Mouse (Mus musculus) intestine, postnatal 0 days (tissue): ENCODE measurements around the gene Pafah2. TPM values are rescaled to one million over a fixed set of nuclear protein-coding genes. Genes with fewer than 3 reads are reported as not detected.

Experiments
- ATAC-seq: fragments of 200-750 bp; cut with Nextera tagmentation; 2 replicates; pipeline ENCODE4 v1.8.0; 2017; ENCODE audit warnings: mild to moderate bottlenecking, moderate TSS enrichment, moderate library complexity
- H3K27ac ChIP-seq: fragments of 300-500 bp; sonication (generic); 2 replicates; pipeline ENCODE4 v1.5.1; 2014; ENCODE audit warnings: mild to moderate bottlenecking, low read depth, low read length, moderate library complexity
- H3K27me3 ChIP-seq: fragments of 300-500 bp; sonication (generic); replicated peaks from 2 replicates; pipeline ENCODE4 v1.6.1; 2014; ENCODE audit warnings: low read length, mixed read lengths; ENCODE audit not compliant: control insufficient read depth, insufficient read depth
- H3K36me3 ChIP-seq: fragments of 300-500 bp; sonication (generic); 2 replicates; pipeline ENCODE4 v1.6.1; 2014; ENCODE audit warnings: mild to moderate bottlenecking, moderate library complexity; ENCODE audit not compliant: control insufficient read depth, insufficient read depth
- H3K4me1 ChIP-seq: fragments of 300-500 bp; sonication (generic); replicated peaks from 2 replicates; pipeline ENCODE4 v1.6.1; 2014; ENCODE audit warnings: antibody characterized with exemption, low read length, mixed read lengths; ENCODE audit not compliant: control insufficient read depth, insufficient read depth
- H3K4me2 ChIP-seq: fragments of 300-500 bp; sonication (generic); replicated peaks from 2 replicates; pipeline ENCODE4 v1.6.1; 2014; ENCODE audit warnings: low read depth, mild to moderate bottlenecking, moderate library complexity
- H3K4me3 ChIP-seq: fragments of 300-500 bp; sonication (generic); 2 replicates; pipeline ENCODE4 v1.5.1; 2014; ENCODE audit warnings: low read depth, low read length
- H3K9ac ChIP-seq: fragments of 300-500 bp; sonication (generic); 2 replicates; pipeline ENCODE4 v1.6.1; 2014; ENCODE audit warnings: mild to moderate bottlenecking, low read depth, low read length
- H3K9me3 ChIP-seq: fragments of 300-500 bp; sonication (generic); 2 replicates; pipeline ENCODE4 v1.6.1; 2016; ENCODE audit warnings: mixed run types; ENCODE audit not compliant: control insufficient read depth
- CTCF ChIP-seq: sonication (generic); IDR thresholded peaks from 2 replicates; pipeline ENCODE4 v1.5.1; 2016; ENCODE audit warnings: low read depth, mild to moderate bottlenecking, control low read depth, antibody characterized with exemption, moderate library complexity
- WGBS: fragments of 180-500 bp; shearing (Covaris S2); extraction: QIAGEN DNeasy Blood & Tissue Kit; methylation state at CpG from one replicate; pipeline ENCODE4 v1.1.7; 2014; 5-methylcytosine and 5-hydroxymethylcytosine counted together
- microRNA-seq: library from miRNA; unstranded; fragments of <30 nt; microRNA quantifications from one replicate; pipeline ENCODE4, GENCODE M21; 2016
- polyA plus RNA-seq: library from polyadenylated mRNA; unstranded; fragments of >200 nt; fragmentation: Nextera tagmentation; extraction: Ambion mirVana; gene quantifications from 2 replicates; pipeline ENCODE4 v1.2.1, GENCODE M21; 2015

Pafah2 gene
- polyA plus RNA-seq, 1 experiment from 2014 or later = 39.8 TPM

DNA sequence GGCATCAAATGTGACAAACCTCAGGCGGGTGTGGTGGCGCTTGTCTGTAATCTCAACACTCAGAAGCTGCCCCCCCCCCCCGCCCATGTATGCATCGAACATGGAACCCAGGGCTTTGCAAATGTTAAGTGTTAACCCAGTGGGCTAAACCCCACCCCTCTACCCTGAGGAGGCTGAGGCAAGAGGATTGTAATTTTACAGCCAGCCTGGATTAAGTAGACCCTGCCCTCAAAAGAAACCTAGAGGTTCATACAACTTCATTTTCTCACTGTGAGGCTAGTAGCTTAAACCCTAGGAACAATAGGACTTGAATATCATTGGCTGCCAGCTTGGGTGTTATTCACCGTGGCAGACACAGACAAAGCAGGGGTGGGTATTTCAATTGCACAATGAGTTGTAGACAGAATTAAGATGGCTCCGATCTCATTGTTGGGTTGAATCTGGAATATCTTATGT, 73.2 kb downstream of the Pafah2 start:
- Histone ChIP-seq H3K9ac (peak overlapping the region; percentile 77; the same call in 1 of the 2 replicates), H3K9me3 (no peaks in the 10 kb centered on the region), H3K4me3 (peak overlapping the region; percentile 82), H3K27me3 (no peaks in the 10 kb centered on the region), H3K4me1 (no peaks in the 10 kb centered on the region), H3K4me2 (peak overlapping the region; percentile 99), H3K27ac (no peak overlapping the region), H3K36me3 (0 out of 2 replicates have a peak, but pooled peaks cover 8% of the 10 kb centered on the region)
- WGBS = 9% methylated on average over 6 of the region's 6 CpGs
- TF ChIP-seq CTCF = no peak
- no peak for ATAC-seq

DNA sequence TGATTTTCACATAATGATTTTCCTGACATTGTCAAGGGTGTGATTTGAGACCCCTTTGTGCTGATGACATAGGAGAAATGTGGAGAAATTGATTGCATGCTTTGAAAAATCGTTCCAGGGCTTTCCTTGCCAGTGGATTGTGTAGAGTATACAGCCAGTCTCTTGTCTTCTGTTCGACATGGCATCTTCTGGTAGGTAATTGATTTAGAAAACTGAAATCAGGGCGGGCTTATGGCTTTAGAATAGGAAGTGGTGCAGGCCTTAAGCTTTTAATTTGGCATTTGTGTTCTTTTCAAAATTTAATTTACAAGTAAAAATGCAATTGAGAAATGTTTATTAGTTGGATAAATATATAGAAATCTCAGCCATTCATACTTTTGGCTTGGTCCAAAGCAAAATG, 73.9 kb downstream of the Pafah2 start:
- H3K27ac ChIP-seq = no peak overlapping the region
- peak overlapping the region; percentile 99 for H3K4me2 ChIP-seq
- H3K4me3 ChIP-seq = no peak overlapping the region
- WGBS = 59% methylated on average over 3 of the region's 3 CpGs
- H3K9ac ChIP-seq = no peak overlapping the region
- 0 out of 2 replicates have a peak, but pooled peaks cover 14% of the 10 kb centered on the region for H3K36me3 ChIP-seq
- no peaks in the 10 kb centered on the region for H3K4me1 ChIP-seq
- no peak for ATAC-seq
- H3K27me3 ChIP-seq = no peaks in the 10 kb centered on the region
- TF ChIP-seq CTCF = no peak
- no peaks in the 10 kb centered on the region for H3K9me3 ChIP-seq

DNA sequence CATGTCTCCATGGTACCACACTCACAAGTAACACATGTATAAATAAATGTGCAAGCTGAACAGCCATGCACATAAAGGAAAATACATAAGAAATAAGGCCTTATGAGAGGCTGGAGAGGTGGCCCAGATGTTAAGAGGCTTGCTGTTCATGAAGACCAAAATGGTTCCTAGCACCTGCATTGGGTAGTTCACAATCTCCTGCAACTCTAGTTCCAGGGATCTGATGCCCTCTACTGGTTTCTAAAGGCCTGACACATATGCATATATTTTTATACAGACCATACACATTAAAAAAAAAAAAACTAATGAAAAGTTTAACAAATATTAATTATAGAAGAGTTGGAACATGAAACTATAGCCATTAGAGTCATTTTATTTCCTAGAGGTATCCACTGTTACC, 75.3 kb downstream of the Pafah2 start:
- Histone ChIP-seq H3K9me3 (no peaks in the 10 kb centered on the region), H3K27me3 (no peaks in the 10 kb centered on the region), H3K4me2 (no peak overlapping the region), H3K9ac (no peak overlapping the region), H3K27ac (no peak overlapping the region; the same call in 1 of the 2 replicates), H3K4me1 (no peaks in the 10 kb centered on the region), H3K4me3 (no peak overlapping the region), H3K36me3 (peaks cover 14% of the 10 kb centered on the region; the same call in 1 of the 2 replicates)
- TF ChIP-seq CTCF = peak; percentile 56
- no peak for ATAC-seq

DNA sequence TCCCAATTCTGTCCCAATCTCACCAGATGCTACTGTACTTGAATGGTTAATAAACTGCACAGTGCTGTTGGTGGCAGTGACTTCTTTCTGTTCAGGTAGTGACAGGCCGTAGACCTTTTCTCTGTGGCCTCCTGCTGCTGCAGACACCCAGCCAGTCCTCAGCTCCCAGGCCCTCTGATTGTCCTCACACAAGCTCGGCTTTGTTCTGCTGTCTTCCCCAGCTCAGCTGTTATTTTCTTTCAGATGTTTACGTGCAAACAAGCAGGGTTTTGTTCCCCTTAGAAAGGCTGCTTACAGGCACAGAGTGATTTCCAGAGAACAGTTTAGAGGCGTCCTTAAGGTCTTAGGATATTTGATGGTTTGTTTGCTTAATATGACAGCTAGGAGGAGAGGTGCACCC, 77.6 kb downstream of the Pafah2 start:
- Histone ChIP-seq H3K36me3 (peaks cover 14% of the 10 kb centered on the region; the same call in 1 of the 2 replicates), H3K9me3 (no peaks in the 10 kb centered on the region), H3K27me3 (no peaks in the 10 kb centered on the region), H3K4me1 (no peaks in the 10 kb centered on the region), H3K27ac (0 out of 2 replicates have a peak overlapping the region, but pooled peaks have one; percentile 0), H3K4me3 (no peak overlapping the region), H3K9ac (no peak overlapping the region), H3K4me2 (no peak overlapping the region)
- no peak for TF ChIP-seq CTCF
- ATAC-seq = no peak
- WGBS = 78% methylated on average over 4 of the region's 4 CpGs

DNA sequence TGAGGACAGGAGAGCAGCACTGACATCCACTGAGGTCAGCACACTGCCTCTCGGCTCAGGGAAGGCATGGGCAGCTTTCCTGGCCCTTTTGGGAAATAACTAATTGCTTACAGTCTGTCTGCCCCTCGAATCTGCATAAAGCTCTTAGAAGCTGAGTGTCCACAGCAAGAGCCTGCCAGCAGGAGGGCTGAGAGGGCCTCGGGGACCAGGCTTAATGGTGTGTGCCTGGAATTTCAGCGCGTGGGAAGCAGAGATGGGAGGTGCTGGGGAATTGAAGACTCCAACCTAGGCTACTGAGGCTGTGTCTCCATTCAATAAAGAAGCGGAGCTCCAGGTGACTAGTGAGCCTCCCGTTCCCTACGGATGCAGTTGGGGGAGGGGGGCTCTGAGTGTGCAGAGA, 78.1 kb downstream of the Pafah2 start:
- Histone ChIP-seq H3K36me3 (peaks cover 14% of the 10 kb centered on the region; the same call in 1 of the 2 replicates), H3K27me3 (no peaks in the 10 kb centered on the region)

DNA sequence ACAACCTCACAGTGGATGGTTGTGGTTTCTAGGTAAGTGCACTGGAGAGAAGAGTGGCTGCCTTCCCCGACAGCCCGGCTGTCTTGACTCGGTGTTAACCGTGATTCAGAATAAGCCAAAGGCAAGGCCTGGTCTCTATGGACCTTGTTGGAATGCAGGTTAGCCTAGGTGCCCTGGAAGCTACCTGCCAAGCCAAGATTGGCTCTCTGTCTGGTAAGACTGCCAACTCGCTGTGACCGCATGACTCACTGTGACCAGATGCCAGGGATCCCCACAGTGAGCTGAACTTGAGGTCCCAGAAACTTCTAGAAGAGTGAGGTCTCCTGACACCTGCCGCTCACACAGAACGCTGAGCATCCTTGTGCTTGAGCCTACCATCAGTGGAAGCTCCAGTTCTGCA, 80.8 kb downstream of the Pafah2 start:
- WGBS = 89% methylated on average over 8 of the region's 8 CpGs
- Histone ChIP-seq H3K27me3 (no peaks in the 10 kb centered on the region), H3K27ac (no peak overlapping the region), H3K4me3 (no peak overlapping the region), H3K36me3 (peaks cover 9% of the 10 kb centered on the region; the same call in 1 of the 2 replicates), H3K9me3 (no peaks in the 10 kb centered on the region), H3K9ac (no peak overlapping the region), H3K4me2 (no peak overlapping the region), H3K4me1 (no peaks in the 10 kb centered on the region; the same call in 1 of the 2 replicates)
- TF ChIP-seq CTCF = no peak
- no peak for ATAC-seq

More for the DNA sequence above, 78.1 kb downstream of the Pafah2 start:
- no peak overlapping the region for H3K4me2 ChIP-seq
- no peak overlapping the region for H3K9ac ChIP-seq
- H3K27ac ChIP-seq = 0 out of 2 replicates have a peak overlapping the region, but pooled peaks have one; percentile 0
- no peak for ATAC-seq
- no peaks in the 10 kb centered on the region for H3K9me3 ChIP-seq
- TF ChIP-seq CTCF = no peak
- H3K4me1 ChIP-seq = no peaks in the 10 kb centered on the region
- 78% methylated on average over 8 of the region's 8 CpGs for whole genome bisulfite sequencing
- H3K4me3 ChIP-seq = no peak overlapping the region

Small RNA genes lying within 50 kb of the gene (microRNA-seq; reads per million reads assigned to microRNA genes)
- gene Gm23634 = 0.82 reads per million

Other genes starting within 250 kb of the Pafah2 start
- gene Cep85, start 209.2 kb upstream of the Pafah2 start, polyA plus RNA-seq = 85.9 and 91.1 TPM in 2 replicates
- not detected in 2 replicates for gene Gm7534, start 193.3 kb upstream of the Pafah2 start, polyA plus RNA-seq
- 0.60 and 0.81 TPM in 2 replicates for gene Catsper4, start 168.9 kb upstream of the Pafah2 start, polyA plus RNA-seq
- 13.8 and 15.5 TPM in 2 replicates for gene Cnksr1, start 157.9 kb upstream of the Pafah2 start, polyA plus RNA-seq
- 0.39 and 0.46 TPM in 2 replicates for gene E130218I03Rik, start 152.7 kb upstream of the Pafah2 start, polyA plus RNA-seq
- 9.4 and 10.5 TPM in 2 replicates for gene Zfp593, start 150.7 kb upstream of the Pafah2 start, polyA plus RNA-seq
- not detected in 2 replicates for gene Gm30191, start 149.4 kb upstream of the Pafah2 start, polyA plus RNA-seq
- gene Grrp1, start 142.2 kb upstream of the Pafah2 start, polyA plus RNA-seq = 6.8 and 7.6 TPM in 2 replicates
- 9.2 and 9.6 TPM in 2 replicates for gene Pdik1l, start 108.4 kb upstream of the Pafah2 start, polyA plus RNA-seq
- 1.4 and 1.7 TPM in 2 replicates for gene Trim63, start 81.2 kb upstream of the Pafah2 start, polyA plus RNA-seq
- 15.4 and 39.1 TPM in 2 replicates for gene Slc30a2, start 53.1 kb upstream of the Pafah2 start, polyA plus RNA-seq
- 1.0 and 1.2 TPM in 2 replicates for gene Extl1, start 12.5 kb upstream of the Pafah2 start, polyA plus RNA-seq
- 398 and 412 TPM in 2 replicates for gene Stmn1, start 72.0 kb downstream of the Pafah2 start, polyA plus RNA-seq
- gene Paqr7, start 100.4 kb downstream of the Pafah2 start, polyA plus RNA-seq = 62.6 and 70.3 TPM in 2 replicates
- gene Aunip, start 114.7 kb downstream of the Pafah2 start, polyA plus RNA-seq = 3.8 TPM in 2 replicates
- 84.5 and 88.1 TPM in 2 replicates for gene Mtfr1l, start 139.1 kb downstream of the Pafah2 start, polyA plus RNA-seq
- gene Selenon, start 155.8 kb downstream of the Pafah2 start, polyA plus RNA-seq = 5.7 and 6.8 TPM in 2 replicates